Comparison of ENCODE assay signal across 21 mouse cellular contexts in genomic region chr6:134528396-134528795, GRCm38 (mm10). TPM values are rescaled to one million over a fixed set of nuclear protein-coding genes. Genes with fewer than 3 reads are reported as not detected.
DNase-seq lines count a peak whose midpoint lies in the region; ATAC-seq lines count a peak whose summit lies in the region.
"Had no signal": no experiment of that assay in that cellular context is flagged by ENCODE, and none has a peak within 500 bp of the region (broad histone marks: within the 10 kb centered on the region; RNA-seq: fewer than 3 reads in every experiment).

No protein-coding gene starts in this region.

- no peak overlapping the region for H3K9ac ChIP-seq in embryonic facial prominence, embryonic 11.5 days (replicated peaks; ENCODE audit: low read length)
- no peak overlapping the region for H3K9ac ChIP-seq in kidney, embryonic 15.5 days
- no peak overlapping the region for H3K9ac ChIP-seq in limb, embryonic 13.5 days
- H3K9ac ChIP-seq: heart, embryonic 15.5 days; hindbrain, embryonic 12.5 days; midbrain, embryonic 15.5 days; neural tube, embryonic 12.5 days had no signal

- 0 out of 2 replicates have a peak, but pooled peaks have one; percentile 66 for ATAC-seq in embryonic facial prominence, embryonic 11.5 days (replicated peaks; ENCODE audit: insufficient number of reproducible peaks, low FRiP score, low TSS enrichment, low read depth)
- no peak for ATAC-seq in kidney, embryonic 15.5 days (replicated peaks; ENCODE audit: low FRiP score)
- ATAC-seq in limb, embryonic 13.5 days (ENCODE audit: low FRiP score, low read depth), result peak; percentile 11; the same call in 1 of the 2 replicates
- ATAC-seq: intestine, postnatal 0 days; midbrain, embryonic 15.5 days had no signal

- whole genome bisulfite sequencing in embryonic facial prominence, embryonic 11.5 days, result 93% methylated on average over 7 of the region's 7 CpGs
- 96% methylated on average over 7 of the region's 7 CpGs for WGBS in embryonic facial prominence, embryonic 10.5 days
- 96% methylated on average over 7 of the region's 7 CpGs for WGBS in kidney, embryonic 15.5 days
- WGBS in limb, embryonic 13.5 days, result 83% methylated on average over 7 of the region's 7 CpGs

- H3K27me3 ChIP-seq in embryonic facial prominence, embryonic 11.5 days (ENCODE audit: control insufficient read depth, insufficient read depth, low read length), result no peaks in the 10 kb centered on the region
- no peaks in the 10 kb centered on the region for H3K27me3 ChIP-seq in embryonic facial prominence, embryonic 10.5 days (replicated peaks; ENCODE audit: low read depth, poor library complexity, severe bottlenecking)
- H3K27me3 ChIP-seq in kidney, embryonic 15.5 days, result no peaks in the 10 kb centered on the region
- H3K27me3 ChIP-seq in limb, embryonic 13.5 days, result no peaks in the 10 kb centered on the region
- H3K27me3 ChIP-seq: CH12.LX; heart, embryonic 15.5 days; hindbrain, embryonic 12.5 days; midbrain, embryonic 15.5 days; neural tube, embryonic 12.5 days had no signal

- H3K4me2 ChIP-seq in embryonic facial prominence, embryonic 11.5 days (ENCODE audit: low read depth, low read length), result no peak overlapping the region
- H3K4me2 ChIP-seq in kidney, embryonic 15.5 days, result no peak overlapping the region
- no peak overlapping the region for H3K4me2 ChIP-seq in limb, embryonic 13.5 days (replicated peaks)
- H3K4me2 ChIP-seq: heart, embryonic 15.5 days; hindbrain, embryonic 12.5 days; midbrain, embryonic 15.5 days; neural tube, embryonic 12.5 days had no signal

- no peak overlapping the region for H3K4me3 ChIP-seq in embryonic facial prominence, embryonic 11.5 days (ENCODE audit: low read depth, low read length)
- H3K4me3 ChIP-seq in embryonic facial prominence, embryonic 10.5 days, result no peak overlapping the region
- H3K4me3 ChIP-seq in kidney, embryonic 15.5 days (replicated peaks), result no peak overlapping the region
- H3K4me3 ChIP-seq in limb, embryonic 13.5 days, result no peak overlapping the region
- H3K4me3 ChIP-seq: heart, embryonic 15.5 days; hindbrain, embryonic 12.5 days; midbrain, embryonic 15.5 days; neural tube, embryonic 12.5 days had no signal

- no peaks in the 10 kb centered on the region; the same call in 1 of the 2 replicates for H3K36me3 ChIP-seq in embryonic facial prominence, embryonic 11.5 days (replicated peaks; ENCODE audit: control insufficient read depth, insufficient read depth, low read depth, low read length)
- H3K36me3 ChIP-seq in embryonic facial prominence, embryonic 10.5 days (replicated peaks), result peaks cover 19% of the 10 kb centered on the region
- H3K36me3 ChIP-seq in kidney, embryonic 15.5 days, result peaks cover 9% of the 10 kb centered on the region
- peaks cover 12% of the 10 kb centered on the region for H3K36me3 ChIP-seq in limb, embryonic 13.5 days
- H3K36me3 ChIP-seq: heart, embryonic 15.5 days; midbrain, embryonic 15.5 days had no signal

- H3K4me1 ChIP-seq in embryonic facial prominence, embryonic 11.5 days (ENCODE audit: control insufficient read depth, insufficient read depth, low read length), result peaks cover 6% of the 10 kb centered on the region
- peaks cover 43% of the 10 kb centered on the region for H3K4me1 ChIP-seq in embryonic facial prominence, embryonic 10.5 days
- peaks cover 50% of the 10 kb centered on the region for H3K4me1 ChIP-seq in kidney, embryonic 15.5 days
- H3K4me1 ChIP-seq in limb, embryonic 13.5 days, result peaks cover 53% of the 10 kb centered on the region

- H3K9me3 ChIP-seq in embryonic facial prominence, embryonic 11.5 days (replicated peaks; ENCODE audit: control insufficient read depth, low read length), result no peaks in the 10 kb centered on the region
- H3K9me3 ChIP-seq in embryonic facial prominence, embryonic 10.5 days, result no peaks in the 10 kb centered on the region
- H3K9me3 ChIP-seq in kidney, embryonic 15.5 days (replicated peaks), result no peaks in the 10 kb centered on the region
- H3K9me3 ChIP-seq in limb, embryonic 13.5 days, result 0 out of 2 replicates have a peak, but pooled peaks cover 6% of the 10 kb centered on the region
- H3K9me3 ChIP-seq: heart, embryonic 15.5 days; hindbrain, embryonic 12.5 days; midbrain, embryonic 15.5 days; neural tube, embryonic 12.5 days had no signal

- DNase-seq in embryonic facial prominence, embryonic 11.5 days (ENCODE audit: low spot score), result peak; percentile 39
- no peak for DNase-seq in embryonic facial prominence, embryonic 10.5 days (ENCODE audit: low spot score)
- DNase-seq in kidney, adult 9 months, result no peak
- peak; percentile 94 for DNase-seq in 3T3-L1 (ENCODE audit: low read depth, low spot score)
- DNase-seq in cerebellum, postnatal 4 days (ENCODE audit: low spot score in 2 of 2), result no peak
- no peak for DNase-seq in adipocyte (ENCODE audit: low spot score)
- DNase-seq: adrenal gland, adult 2 months; cerebellum, adult 18-20 months; kidney, postnatal 36 days; lung, adult 2 months; right cerebral cortex, postnatal 14 days; thymus, adult 18-20 months had no signal

- no peak overlapping the region for H3K27ac ChIP-seq in embryonic facial prominence, embryonic 11.5 days (replicated peaks; ENCODE audit: low read depth, low read length)
- H3K27ac ChIP-seq in embryonic facial prominence, embryonic 10.5 days (replicated peaks), result no peak overlapping the region
- H3K27ac ChIP-seq in kidney, embryonic 15.5 days, result peak overlapping the region; percentile 67
- no peak overlapping the region; the same call in 1 of the 2 replicates for H3K27ac ChIP-seq in limb, embryonic 13.5 days
- H3K27ac ChIP-seq: heart, embryonic 15.5 days; macrophage; neural tube, embryonic 12.5 days had no signal

RNA-seq across cellular contexts. Expression of gene Lrp6, which starts 38.4 kb away (rescaled TPM):
- 32.9 and 33.6 TPM in 2 replicates for polyA plus RNA-seq in embryonic facial prominence, embryonic 11.5 days (2014; fragmentation: Nextera tagmentation; extraction: Ambion mirVana)
- polyA plus RNA-seq in embryonic facial prominence, embryonic 10.5 days (2016; fragmentation: Nextera tagmentation; extraction: Ambion mirVana), result 27.1 and 27.8 TPM in 2 replicates
- polyA plus RNA-seq in kidney, embryonic 15.5 days (2015; fragmentation: Nextera tagmentation; extraction: Ambion mirVana), result 34.5 and 37.5 TPM in 2 replicates
- 37.5 and 37.9 TPM in 2 replicates for polyA plus RNA-seq in limb, embryonic 13.5 days (2015; fragmentation: Nextera tagmentation; extraction: Ambion mirVana)

Comparison
In these comparisons a context has a peak if more than half of its experiments do, and no peak if none do; other contexts are left out.
1. DNase-seq: peak in embryonic facial prominence, embryonic 11.5 days (single experiment) and 3T3-L1 (single experiment); none in embryonic facial prominence, embryonic 10.5 days (single experiment), kidney, adult 9 months (single experiment), cerebellum, postnatal 4 days (0 of 2) and adipocyte (single experiment).